Mouse (Mus musculus): Measurements from ENCODE around the gene Bcl2a1d. TPM values are rescaled to one million over a fixed set of nuclear protein-coding genes. Genes with fewer than 3 reads are reported as not detected.
"Not testable (repeated sequence)": the region's sequence is repeated elsewhere in the genome, so short reads cannot be mapped to it uniquely, and the experiment has no call there.

The Bcl2a1d gene
- 0.98 and 1.0 TPM in 2 replicates for polyA plus RNA-seq (2015; fragmentation: Nextera tagmentation; extraction: Ambion mirVana)

DNA sequence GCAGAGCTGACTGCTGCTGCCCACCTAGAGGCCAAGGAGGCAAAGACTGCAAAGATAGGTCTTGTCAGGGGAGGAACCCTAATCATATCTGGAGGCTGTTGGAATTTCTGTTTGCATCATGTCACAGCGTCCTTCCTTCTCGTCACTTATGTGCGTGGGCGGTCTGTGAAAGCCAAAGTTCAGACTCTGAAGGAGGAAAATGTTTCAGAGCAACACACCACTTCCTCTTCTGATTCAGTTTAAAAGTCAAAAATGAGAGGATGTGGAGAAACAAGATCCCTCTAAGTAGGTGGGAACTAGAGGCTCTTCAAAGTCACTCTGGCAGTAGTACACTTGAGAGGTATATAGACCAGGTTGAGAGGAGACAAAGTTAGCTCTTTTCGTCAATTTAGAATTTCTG is at the start of gene Bcl2a1d:
TSS of gene Bcl2a1d (minus strand) at position 187 of the 400 bp plus-strand sequence.
- not testable (repeated sequence) for DNase-seq; H3K4me2 ChIP-seq (ENCODE audit: low read depth, low read length); H3K27ac ChIP-seq (ENCODE audit: low read depth); H3K27me3 ChIP-seq (ENCODE audit: insufficient read depth, low read length); H3K9me3 ChIP-seq (ENCODE audit: low read length); H3K36me3 ChIP-seq (replicated peaks; ENCODE audit: insufficient read depth, low read length); H3K4me3 ChIP-seq (ENCODE audit: low read depth, low read length); H3K4me1 ChIP-seq (ENCODE audit: insufficient read depth); H3K9ac ChIP-seq (replicated peaks)
- peak; percentile 31; the same call in 1 of the 2 replicates for ATAC-seq
- WGBS (ENCODE audit: insufficient replicate concordance) = 38% methylated on average over 5 of the region's 5 CpGs

DNA sequence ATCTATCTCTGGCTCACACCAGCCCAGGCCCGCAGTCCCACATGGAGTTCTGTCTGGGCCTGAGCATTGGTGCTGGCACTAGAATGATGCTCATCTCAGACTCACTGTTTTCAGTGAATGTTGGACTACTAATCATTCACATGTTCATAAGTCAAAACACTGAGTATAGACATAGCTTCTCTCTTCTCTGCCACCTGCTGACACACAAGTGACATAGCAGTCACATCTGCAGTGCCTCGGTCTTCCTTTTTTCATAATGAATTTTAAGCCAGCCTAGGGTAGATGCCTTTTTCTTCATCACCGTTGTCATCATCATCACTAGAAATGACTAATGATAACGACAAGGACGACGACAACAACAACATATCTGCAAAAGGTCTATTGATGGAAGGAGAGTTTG is 38.5 kb upstream of the Bcl2a1d start:
- not testable (repeated sequence) for H3K4me1 ChIP-seq (ENCODE audit: insufficient read depth); H3K27ac ChIP-seq (ENCODE audit: low read depth); H3K4me3 ChIP-seq (ENCODE audit: low read depth, low read length); H3K9ac ChIP-seq (replicated peaks); H3K9me3 ChIP-seq (ENCODE audit: low read length); H3K27me3 ChIP-seq (ENCODE audit: insufficient read depth, low read length); H3K4me2 ChIP-seq (ENCODE audit: low read depth, low read length); DNase-seq; ATAC-seq; H3K36me3 ChIP-seq (replicated peaks; ENCODE audit: insufficient read depth, low read length)
- WGBS (ENCODE audit: insufficient replicate concordance) = 85% methylated on average over 2 of the region's 6 CpGs

DNA sequence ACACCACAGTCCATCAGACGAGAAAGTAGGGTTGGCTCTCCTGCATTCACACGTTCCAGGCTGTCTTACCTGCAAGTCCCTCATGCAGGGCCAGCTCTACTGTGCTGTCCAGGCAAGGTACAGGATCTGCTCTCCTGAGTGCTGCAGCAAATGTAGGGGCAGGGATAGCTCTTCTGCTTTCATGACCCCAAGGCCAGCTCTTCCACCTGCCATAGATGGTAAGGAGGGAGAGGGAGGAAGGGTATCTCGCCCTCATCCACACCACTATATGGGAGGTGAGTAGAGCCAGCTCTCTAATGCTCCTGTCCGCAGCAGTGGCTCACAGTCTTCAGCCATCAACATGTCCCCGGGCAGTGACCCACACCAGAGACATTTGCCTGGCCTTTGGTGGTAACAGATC is 37.8 kb upstream of the Bcl2a1d start:
- ATAC-seq; H3K9ac ChIP-seq (replicated peaks); H3K36me3 ChIP-seq (replicated peaks; ENCODE audit: insufficient read depth, low read length); H3K27ac ChIP-seq (ENCODE audit: low read depth); H3K9me3 ChIP-seq (ENCODE audit: low read length); H3K4me2 ChIP-seq (ENCODE audit: low read depth, low read length); H3K4me1 ChIP-seq (ENCODE audit: insufficient read depth); DNase-seq; H3K27me3 ChIP-seq (ENCODE audit: insufficient read depth, low read length); H3K4me3 ChIP-seq (ENCODE audit: low read depth, low read length): not testable (repeated sequence)
- WGBS (ENCODE audit: insufficient replicate concordance) = 71% methylated on average over 4 of the region's 5 CpGs

DNA sequence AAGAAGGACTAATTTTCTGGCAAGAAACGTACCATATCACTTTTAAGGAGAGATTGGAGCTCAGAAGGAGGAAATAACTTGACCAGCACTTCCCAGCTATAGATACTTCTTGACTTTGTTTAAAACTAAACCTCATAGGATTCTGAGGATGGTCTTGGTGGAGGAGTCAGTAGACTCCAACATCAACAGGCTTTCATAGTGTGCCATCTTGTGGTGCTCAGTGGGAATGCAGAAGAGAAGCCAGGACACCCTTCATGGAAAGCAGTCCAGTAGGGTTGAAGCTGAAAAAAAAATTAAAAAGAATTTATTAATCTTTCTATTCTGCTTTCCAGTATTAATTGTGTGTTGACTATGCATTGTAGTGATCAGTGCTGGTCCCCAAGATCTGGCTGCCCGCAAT is 15.0 kb upstream of the Bcl2a1d start:
- DNase-seq; H3K4me3 ChIP-seq (ENCODE audit: low read depth, low read length); H3K4me1 ChIP-seq (ENCODE audit: insufficient read depth); H3K9ac ChIP-seq (replicated peaks); H3K4me2 ChIP-seq (ENCODE audit: low read depth, low read length); H3K27me3 ChIP-seq (ENCODE audit: insufficient read depth, low read length); H3K9me3 ChIP-seq (ENCODE audit: low read length); H3K36me3 ChIP-seq (replicated peaks; ENCODE audit: insufficient read depth, low read length); H3K27ac ChIP-seq (ENCODE audit: low read depth); ATAC-seq: not testable (repeated sequence)
- peak; percentile 51 for TF ChIP-seq CTCF (IDR thresholded peaks at IDR 0.05; ENCODE audit: low read depth)
- WGBS (ENCODE audit: insufficient replicate concordance) = no CpG with 5 or more reads among the region's 2 CpGs

DNA sequence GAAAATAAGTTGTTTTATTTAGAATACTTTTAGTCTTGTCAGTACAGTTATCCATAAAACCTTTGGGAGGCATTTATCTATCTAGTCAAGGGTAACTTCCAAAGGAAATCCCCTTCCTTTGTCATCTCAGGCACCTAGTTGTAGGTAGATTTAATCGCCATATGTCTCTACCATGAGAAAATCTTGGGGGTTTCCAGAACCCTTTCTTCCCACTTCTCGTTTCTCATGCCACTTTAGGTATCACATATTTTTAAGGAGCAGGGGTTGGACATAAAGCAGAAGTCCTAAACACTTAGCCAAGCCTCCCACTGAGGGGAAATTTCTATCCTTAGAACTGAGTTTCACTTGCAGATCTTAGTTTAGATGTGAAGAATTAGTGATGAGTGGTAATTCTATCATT is 14.3 kb upstream of the Bcl2a1d start:
- H3K4me3 ChIP-seq (ENCODE audit: low read depth, low read length) = not testable (repeated sequence)

DNA sequence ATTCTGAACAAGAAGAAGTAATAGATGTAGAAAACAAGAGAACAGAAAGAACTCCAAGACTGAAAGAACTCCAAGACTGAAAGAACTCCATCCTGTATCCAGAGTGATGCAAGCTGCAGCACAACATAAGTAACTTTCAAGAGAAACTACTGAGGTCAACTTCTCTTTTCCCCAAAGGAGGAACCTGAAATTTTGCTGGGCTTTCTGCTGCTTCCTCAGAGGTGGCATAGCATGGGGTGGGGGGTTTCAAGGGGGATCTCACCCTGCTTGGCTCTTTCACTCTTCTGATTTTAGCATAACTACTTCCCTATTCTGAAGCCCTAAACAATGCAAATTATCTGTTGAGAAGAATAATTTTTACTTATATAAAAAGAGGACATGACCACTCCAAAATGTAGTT is 3.6 kb upstream of the Bcl2a1d start:
- H3K9ac ChIP-seq (replicated peaks); ATAC-seq; H3K27me3 ChIP-seq (ENCODE audit: insufficient read depth, low read length); H3K36me3 ChIP-seq (replicated peaks; ENCODE audit: insufficient read depth, low read length); DNase-seq; H3K27ac ChIP-seq (ENCODE audit: low read depth); H3K4me3 ChIP-seq (ENCODE audit: low read depth, low read length); H3K4me1 ChIP-seq (ENCODE audit: insufficient read depth); H3K4me2 ChIP-seq (ENCODE audit: low read depth, low read length); H3K9me3 ChIP-seq (ENCODE audit: low read length): not testable (repeated sequence)

More for the DNA sequence above, 14.3 kb upstream of the Bcl2a1d start:
- H3K9ac ChIP-seq (replicated peaks); DNase-seq; H3K4me2 ChIP-seq (ENCODE audit: low read depth, low read length); H3K9me3 ChIP-seq (ENCODE audit: low read length); H3K4me1 ChIP-seq (ENCODE audit: insufficient read depth); H3K27me3 ChIP-seq (ENCODE audit: insufficient read depth, low read length); H3K36me3 ChIP-seq (replicated peaks; ENCODE audit: insufficient read depth, low read length); H3K27ac ChIP-seq (ENCODE audit: low read depth); ATAC-seq: not testable (repeated sequence)
- WGBS (ENCODE audit: insufficient replicate concordance) = no CpG with 5 or more reads among the region's 2 CpGs

DNA sequence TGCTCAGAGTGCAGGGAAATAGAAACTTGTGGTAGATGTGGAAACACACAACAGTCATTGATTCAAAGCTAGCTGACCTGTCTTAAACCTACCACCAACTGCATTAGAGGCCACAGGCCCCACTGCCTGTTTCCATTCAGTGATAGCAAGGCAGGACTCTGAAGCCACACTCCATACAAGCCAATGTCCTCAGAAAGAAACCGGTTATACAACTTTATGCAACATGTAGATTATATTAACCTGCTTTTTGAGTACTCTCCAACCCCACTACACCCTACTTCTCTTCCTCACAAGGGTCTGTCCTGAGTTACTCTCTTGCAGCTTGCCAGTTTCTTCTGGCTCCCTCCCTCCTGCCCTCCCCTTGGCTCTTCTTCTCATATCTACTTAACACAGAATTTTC is 1.5 kb upstream of the Bcl2a1d start:
- not testable (repeated sequence) for H3K4me3 ChIP-seq (ENCODE audit: low read depth, low read length); H3K36me3 ChIP-seq (replicated peaks; ENCODE audit: insufficient read depth, low read length); H3K4me1 ChIP-seq (ENCODE audit: insufficient read depth); H3K9me3 ChIP-seq (ENCODE audit: low read length); H3K4me2 ChIP-seq (ENCODE audit: low read depth, low read length); H3K9ac ChIP-seq (replicated peaks); ATAC-seq; H3K27ac ChIP-seq (ENCODE audit: low read depth); H3K27me3 ChIP-seq (ENCODE audit: insufficient read depth, low read length); DNase-seq
- 71% methylated on average over 1 of the region's 1 CpGs for WGBS (ENCODE audit: insufficient replicate concordance)

DNA sequence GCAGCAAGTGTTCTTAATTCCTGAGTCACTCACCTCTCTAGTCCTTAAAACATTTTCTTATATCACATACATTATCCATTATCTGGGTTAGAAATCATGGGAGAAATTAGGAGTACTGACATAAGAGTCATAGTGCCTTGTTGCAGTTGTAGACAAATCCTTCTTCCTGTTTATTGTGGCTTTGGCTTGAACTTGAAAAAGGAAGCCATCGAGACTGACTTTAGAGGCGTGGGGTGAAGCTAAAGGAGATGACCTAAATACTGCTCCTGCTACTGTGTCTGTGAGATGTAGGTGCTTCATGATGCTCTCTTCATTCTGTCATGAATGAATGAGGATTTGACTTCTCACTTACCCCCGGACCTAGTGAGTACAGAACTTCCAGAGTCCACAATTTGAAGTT is 620 bp upstream of the Bcl2a1d start:
- H3K27me3 ChIP-seq (ENCODE audit: insufficient read depth, low read length); ATAC-seq; DNase-seq; H3K4me2 ChIP-seq (ENCODE audit: low read depth, low read length); H3K4me1 ChIP-seq (ENCODE audit: insufficient read depth); H3K9me3 ChIP-seq (ENCODE audit: low read length); H3K27ac ChIP-seq (ENCODE audit: low read depth); H3K9ac ChIP-seq (replicated peaks); H3K36me3 ChIP-seq (replicated peaks; ENCODE audit: insufficient read depth, low read length); H3K4me3 ChIP-seq (ENCODE audit: low read depth, low read length): not testable (repeated sequence)
- WGBS (ENCODE audit: insufficient replicate concordance) = 74% methylated on average over 1 of the region's 3 CpGs

DNA sequence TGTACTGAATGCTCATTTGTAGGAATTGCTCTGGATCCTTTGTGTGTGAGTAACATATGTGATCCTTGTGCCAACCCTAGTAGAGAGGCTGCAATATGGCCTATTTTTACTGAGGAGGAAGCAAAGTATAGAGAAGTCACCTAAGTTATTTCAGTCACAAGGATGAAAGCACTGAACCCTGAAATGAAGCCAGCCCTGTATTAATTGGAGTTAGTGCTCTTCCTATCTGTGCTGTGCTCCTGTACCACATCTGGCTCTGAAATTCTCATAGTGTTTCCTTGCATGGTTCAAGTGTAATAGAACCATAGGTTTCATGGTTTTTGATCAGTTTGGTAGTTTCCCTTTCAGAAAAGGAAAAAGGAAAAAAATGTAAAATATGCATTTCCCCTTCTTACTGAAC is 3.4 kb downstream of the Bcl2a1d start:
- H3K9me3 ChIP-seq (ENCODE audit: low read length); H3K27me3 ChIP-seq (ENCODE audit: insufficient read depth, low read length); H3K9ac ChIP-seq (replicated peaks); H3K4me2 ChIP-seq (ENCODE audit: low read depth, low read length); H3K36me3 ChIP-seq (replicated peaks; ENCODE audit: insufficient read depth, low read length); H3K4me1 ChIP-seq (ENCODE audit: insufficient read depth); H3K27ac ChIP-seq (ENCODE audit: low read depth); H3K4me3 ChIP-seq (ENCODE audit: low read depth, low read length); ATAC-seq; DNase-seq: not testable (repeated sequence)

DNA sequence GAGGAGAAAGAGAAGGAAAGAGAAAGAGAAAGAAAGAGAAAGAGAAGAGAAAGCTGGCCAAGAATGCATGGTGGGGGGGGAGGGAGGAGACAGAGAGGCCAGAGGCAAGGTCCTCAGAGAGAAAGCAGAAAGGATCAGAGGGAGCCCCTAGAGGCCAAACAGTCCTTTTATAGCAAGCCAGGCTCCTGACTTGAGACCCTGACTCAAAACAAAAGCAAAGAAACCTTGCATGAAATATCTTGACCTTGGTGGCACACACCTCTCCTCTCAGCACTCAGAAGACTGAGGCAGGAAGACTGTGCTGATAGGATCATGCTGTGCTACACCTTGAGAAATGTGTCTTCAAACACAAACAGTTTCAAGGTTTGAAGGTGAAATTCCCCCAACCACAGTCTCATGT is 10.1 kb downstream of the Bcl2a1d start:
- not testable (repeated sequence) for H3K9me3 ChIP-seq (ENCODE audit: low read length); H3K4me3 ChIP-seq (ENCODE audit: low read depth, low read length); H3K9ac ChIP-seq (replicated peaks); H3K27ac ChIP-seq (ENCODE audit: low read depth); H3K27me3 ChIP-seq (ENCODE audit: insufficient read depth, low read length); DNase-seq; ATAC-seq; H3K4me1 ChIP-seq (ENCODE audit: insufficient read depth); H3K36me3 ChIP-seq (replicated peaks; ENCODE audit: insufficient read depth, low read length); H3K4me2 ChIP-seq (ENCODE audit: low read depth, low read length)
